Mouse (Mus musculus) cerebellum, adult 2 months (tissue): Measurements from ENCODE around the gene Cenph.

Experiments used
- CTCF ChIP-seq: fragments of 200-500 bp; IDR thresholded peaks from 2 replicates; pipeline ENCODE4 v1.5.1; 2011; ENCODE audit warnings: low read depth, mild to moderate bottlenecking, control low read depth, low read length, moderate library complexity, borderline replicate concordance; ENCODE audit not compliant: insufficient read depth
- POLR2A ChIP-seq: fragments of 200-500 bp; IDR thresholded peaks from 2 replicates; pipeline ENCODE4 v1.6.1; 2011; ENCODE audit warnings: low read length, control low read depth, borderline replicate concordance; ENCODE audit not compliant: insufficient read depth

DNA sequence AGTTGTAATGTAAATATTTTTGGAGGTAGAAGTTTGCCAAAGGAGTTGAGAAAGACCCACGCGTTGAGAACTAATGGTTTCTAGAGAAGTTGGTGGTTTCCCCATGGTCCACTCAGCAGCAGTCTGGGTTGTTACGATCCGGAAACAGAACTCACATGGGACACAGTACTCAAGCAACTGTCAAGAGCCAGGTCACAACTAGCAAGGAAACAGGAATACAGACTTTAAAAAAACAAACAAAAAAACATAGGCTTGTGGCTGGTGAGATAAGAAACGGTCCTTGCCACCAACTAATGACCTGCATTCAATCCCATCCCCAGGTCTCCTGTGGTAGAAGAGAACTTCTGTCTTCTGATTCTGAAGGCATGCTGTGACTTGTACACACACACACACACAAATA lies 24.9 kb downstream of the Cenph start:
- no peak for TF ChIP-seq POLR2A
- no peak for TF ChIP-seq CTCF
